Mouse (Mus musculus): ENCODE data around the gene Gpr146.

- no peak for TF ChIP-seq POLR2A (IDR thresholded peaks at IDR 0.05; ENCODE audit: insufficient read depth, low read length)
- TF ChIP-seq EP300 (IDR thresholded peaks at IDR 0.05; ENCODE audit: insufficient read depth, low read depth, low read length) = no peak
Observed at GRCm38 (mm10) chr5:139363858-139364257, 13.6 kb upstream of the Gpr146 start.

Measured in ES-Bruce4 (cell line).